Mouse (Mus musculus) small intestine, adult 2 months (tissue): ENCODE measurements around the gene Asb16.

Experiments
- CTCF ChIP-seq: fragments of 200-500 bp; IDR thresholded peaks from 2 replicates; pipeline ENCODE4 v1.5.1; 2012; ENCODE audit warnings: low read depth, mild to moderate bottlenecking, control low read depth, inconsistent platforms, low read length, moderate library complexity, mixed read lengths; ENCODE audit not compliant: insufficient replicate concordance, insufficient read length; ENCODE audit errors: extremely low read depth
- POLR2A ChIP-seq: fragments of 200-500 bp; IDR thresholded peaks from 2 replicates; pipeline ENCODE4 v1.6.1; 2012; ENCODE audit warnings: low read depth, mild to moderate bottlenecking, control low read depth, inconsistent platforms, low read length, moderate library complexity

DNA sequence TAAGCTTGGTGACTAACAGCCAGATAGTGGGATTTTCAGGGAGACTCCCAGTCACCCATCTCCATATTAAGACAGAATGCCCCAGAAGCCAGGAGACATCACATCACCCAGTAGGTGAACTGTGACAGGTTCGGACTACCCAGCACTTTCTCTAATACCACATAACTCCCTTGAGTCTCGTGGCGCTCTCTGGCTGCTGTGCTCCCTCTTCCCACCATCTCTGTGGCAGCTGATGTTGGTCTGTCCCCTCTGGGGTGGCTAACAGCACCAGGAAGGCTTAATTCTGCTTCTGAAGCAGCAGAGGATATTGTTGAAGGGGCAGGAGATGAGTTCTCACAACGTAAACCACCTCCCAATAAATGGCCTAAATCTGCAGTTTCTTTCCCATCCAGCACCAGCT is 43.4 kb downstream of the Asb16 start:
- TF ChIP-seq CTCF, result no peak
- TF ChIP-seq POLR2A, result no peak
